Mouse (Mus musculus) embryonic facial prominence, embryonic 15.5 days (tissue): ENCODE measurements around the gene Apopt1. TPM values are rescaled to one million over a fixed set of nuclear protein-coding genes. Genes with fewer than 3 reads are reported as not detected.
A peak's percentile ranks its signal among the peaks of the same experiment; 100 is the strongest.

ENCODE experiments used
- ATAC-seq: fragments of 200-750 bp; cut with Nextera tagmentation; 2 replicates; pipeline ENCODE4 v1.8.0; 2017; ENCODE audit warnings: low read depth, moderate TSS enrichment; ENCODE audit not compliant: insufficient number of reproducible peaks, low FRiP score, low TSS enrichment
- H3K27ac ChIP-seq: fragments of 300-500 bp; sonication (generic); replicated peaks from 2 replicates; pipeline ENCODE4 v1.5.1; 2015; ENCODE audit warnings: mild to moderate bottlenecking, inconsistent platforms
- H3K27me3 ChIP-seq: fragments of 300-500 bp; sonication (generic); 2 replicates; pipeline ENCODE4 v1.6.1; 2015; ENCODE audit warnings: inconsistent platforms
- H3K36me3 ChIP-seq: fragments of 300-500 bp; sonication (generic); 2 replicates; pipeline ENCODE4 v1.6.1; 2015; ENCODE audit warnings: mild to moderate bottlenecking, inconsistent platforms
- H3K4me1 ChIP-seq: fragments of 300-500 bp; sonication (generic); 2 replicates; pipeline ENCODE4 v1.6.1; 2015; ENCODE audit warnings: inconsistent platforms
- H3K4me2 ChIP-seq: fragments of 300-500 bp; sonication (generic); replicated peaks from 2 replicates; pipeline ENCODE4 v1.6.1; 2015; ENCODE audit warnings: mild to moderate bottlenecking, inconsistent platforms
- H3K4me3 ChIP-seq: fragments of 300-500 bp; sonication (generic); replicated peaks from 2 replicates; pipeline ENCODE4 v1.5.1; 2015; ENCODE audit warnings: mild to moderate bottlenecking, inconsistent platforms
- H3K9ac ChIP-seq: fragments of 300-500 bp; sonication (generic); 2 replicates; pipeline ENCODE4 v1.6.1; 2015; ENCODE audit warnings: inconsistent platforms
- H3K9me3 ChIP-seq: fragments of 300-500 bp; sonication (generic); replicated peaks from 2 replicates; pipeline ENCODE4 v1.6.1; 2016; ENCODE audit warnings: inconsistent platforms
- WGBS: fragments of 180-500 bp; shearing (Covaris S2); methylation state at CpG from one replicate; pipeline ENCODE4 v1.1.7; 2015; 5-methylcytosine and 5-hydroxymethylcytosine counted together
- polyA plus RNA-seq: library from polyadenylated mRNA; unstranded; fragments of >200 nt; fragmentation: Nextera tagmentation; extraction: Ambion mirVana; gene quantifications from 2 replicates; pipeline ENCODE4 v1.2.1, GENCODE M21; 2015

Gene Apopt1
- polyA plus RNA-seq, 1 experiment from 2014 or later, result 55.7 TPM

DNA sequence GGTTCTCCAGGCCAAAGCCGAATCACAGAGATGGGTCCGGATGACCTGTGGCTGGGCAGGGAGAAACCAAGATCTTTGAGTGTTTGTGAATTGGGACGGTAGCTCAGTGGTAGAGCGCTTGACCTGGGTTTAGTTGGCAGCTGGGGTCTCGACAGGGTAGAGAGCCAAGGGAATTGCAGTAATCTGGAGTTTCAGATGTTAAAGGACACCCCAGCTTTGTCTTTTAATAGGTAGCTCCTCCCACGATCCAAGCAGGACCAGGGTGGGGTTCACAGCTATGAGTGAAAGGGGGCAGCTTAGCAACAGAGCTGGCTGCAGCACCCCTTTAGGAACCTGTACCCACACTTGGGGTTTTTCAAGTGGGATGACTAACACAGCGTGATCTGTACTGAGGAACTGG is 34.4 kb downstream of the Apopt1 start:
- ATAC-seq, result no peak
- no peaks in the 10 kb centered on the region for H3K36me3 ChIP-seq
- no peak overlapping the region for H3K27ac ChIP-seq
- H3K4me2 ChIP-seq, result no peak overlapping the region
- H3K4me1 ChIP-seq, result peaks cover 23% of the 10 kb centered on the region
- H3K4me3 ChIP-seq, result no peak overlapping the region
- H3K9me3 ChIP-seq, result no peaks in the 10 kb centered on the region
- no peak overlapping the region for H3K9ac ChIP-seq
- WGBS, result 86% methylated on average over 7 of the region's 7 CpGs
- no peaks in the 10 kb centered on the region for H3K27me3 ChIP-seq

DNA sequence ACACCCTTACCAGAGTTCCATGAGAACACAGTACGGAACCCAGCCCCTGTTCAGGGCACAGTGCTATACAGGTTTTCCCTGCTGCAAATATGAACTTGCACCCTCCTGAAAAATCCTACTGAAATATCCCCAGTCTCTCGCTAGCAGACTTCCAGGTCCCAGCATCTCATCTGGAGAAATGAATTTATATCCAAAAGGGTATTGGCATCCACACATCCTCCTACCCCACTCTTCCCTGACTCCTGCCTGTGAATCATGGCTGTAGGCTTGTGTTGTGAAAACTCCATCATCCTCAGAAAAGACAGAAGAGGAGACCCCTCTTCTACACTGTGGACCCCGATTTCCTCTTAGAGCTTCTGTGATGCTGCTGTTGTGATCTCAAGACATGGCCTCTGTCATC is 37.7 kb downstream of the Apopt1 start:
- ATAC-seq, result no peak
- no peaks in the 10 kb centered on the region for H3K36me3 ChIP-seq
- H3K9ac ChIP-seq, result no peak overlapping the region
- peaks cover 20% of the 10 kb centered on the region for H3K4me1 ChIP-seq
- H3K4me2 ChIP-seq, result no peak overlapping the region
- WGBS, result 93% methylated on average over 3 of the region's 3 CpGs
- H3K27me3 ChIP-seq, result no peaks in the 10 kb centered on the region
- no peaks in the 10 kb centered on the region for H3K9me3 ChIP-seq
- H3K4me3 ChIP-seq, result no peak overlapping the region
- H3K27ac ChIP-seq, result no peak overlapping the region

DNA sequence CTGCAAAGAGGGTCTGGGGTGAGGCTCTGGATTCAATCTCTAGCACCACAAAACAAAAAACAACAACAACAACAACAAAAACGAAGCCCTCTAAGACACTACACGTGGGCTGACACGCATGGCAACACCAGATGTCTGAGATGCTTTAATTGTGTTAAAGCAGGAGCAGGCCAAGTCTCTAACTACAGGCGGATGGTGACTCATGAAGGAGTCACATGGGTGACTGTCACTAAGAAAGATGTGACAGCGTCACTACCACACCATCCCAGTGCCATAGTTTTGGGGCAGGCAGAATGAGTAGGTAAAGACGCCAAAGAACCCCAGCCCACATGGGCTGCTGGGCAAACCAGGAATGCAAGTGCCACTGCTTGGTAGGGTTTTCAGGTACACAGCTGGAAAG is 39.4 kb downstream of the Apopt1 start:
- no peaks in the 10 kb centered on the region for H3K36me3 ChIP-seq
- H3K4me2 ChIP-seq, result no peak overlapping the region
- H3K27me3 ChIP-seq, result no peaks in the 10 kb centered on the region
- ATAC-seq, result no peak
- H3K9ac ChIP-seq, result no peak overlapping the region
- no peak overlapping the region for H3K4me3 ChIP-seq
- H3K27ac ChIP-seq, result no peak overlapping the region
- H3K4me1 ChIP-seq, result peaks cover 11% of the 10 kb centered on the region; the same call in 1 of the 2 replicates
- WGBS, result 77% methylated on average over 6 of the region's 6 CpGs
- no peaks in the 10 kb centered on the region for H3K9me3 ChIP-seq

DNA sequence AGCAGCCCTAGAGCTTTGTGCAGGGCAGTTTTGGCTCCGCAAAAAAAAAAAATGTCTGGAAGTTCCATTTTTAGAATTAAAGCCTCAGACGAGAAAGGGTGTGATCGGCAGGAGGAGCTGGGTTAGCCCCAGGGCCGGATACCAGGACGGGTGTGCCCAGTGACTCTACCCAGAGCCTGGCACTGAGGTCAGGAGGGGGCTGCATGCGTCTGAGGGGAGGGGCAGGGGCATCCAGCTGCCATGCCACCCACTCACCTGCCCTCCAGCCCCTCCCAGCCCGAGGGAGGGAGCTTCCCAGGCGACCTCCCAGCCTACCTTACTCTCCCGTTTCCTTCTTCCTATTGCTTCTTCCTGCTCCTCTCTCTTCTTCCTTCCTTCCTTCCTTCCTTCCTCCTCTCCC is 40.3 kb downstream of the Apopt1 start:
- H3K4me1 ChIP-seq, result peaks cover 20% of the 10 kb centered on the region
- H3K4me3 ChIP-seq, result no peak overlapping the region
- WGBS, result 45% methylated on average over 9 of the region's 9 CpGs
- H3K27ac ChIP-seq, result no peak overlapping the region
- no peak overlapping the region for H3K9ac ChIP-seq
- ATAC-seq, result no peak
- H3K4me2 ChIP-seq, result no peak overlapping the region
- no peaks in the 10 kb centered on the region for H3K9me3 ChIP-seq
- H3K36me3 ChIP-seq, result no peaks in the 10 kb centered on the region
- no peaks in the 10 kb centered on the region for H3K27me3 ChIP-seq

DNA sequence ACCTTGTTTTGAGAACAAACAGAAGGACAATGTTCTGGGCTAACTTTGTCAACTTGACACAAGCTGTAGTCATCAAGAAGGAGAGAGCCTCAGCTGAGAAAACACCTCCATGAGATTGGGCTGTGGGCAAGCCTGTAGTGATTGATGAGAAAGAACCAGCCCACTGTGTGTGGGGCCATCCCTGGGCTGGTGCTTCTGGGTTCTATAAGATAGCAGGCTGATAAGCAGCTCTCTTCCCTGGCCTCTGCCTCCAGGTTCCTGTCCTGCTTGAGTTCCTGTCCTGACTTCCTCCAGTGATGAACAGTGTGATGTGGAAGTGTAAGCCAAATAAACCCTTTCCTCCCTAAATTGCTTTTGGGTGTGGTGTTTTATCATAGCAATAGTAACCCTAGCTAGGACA is 41.6 kb downstream of the Apopt1 start:
- H3K4me1 ChIP-seq, result peaks cover 24% of the 10 kb centered on the region
- H3K9me3 ChIP-seq, result no peaks in the 10 kb centered on the region

DNA sequence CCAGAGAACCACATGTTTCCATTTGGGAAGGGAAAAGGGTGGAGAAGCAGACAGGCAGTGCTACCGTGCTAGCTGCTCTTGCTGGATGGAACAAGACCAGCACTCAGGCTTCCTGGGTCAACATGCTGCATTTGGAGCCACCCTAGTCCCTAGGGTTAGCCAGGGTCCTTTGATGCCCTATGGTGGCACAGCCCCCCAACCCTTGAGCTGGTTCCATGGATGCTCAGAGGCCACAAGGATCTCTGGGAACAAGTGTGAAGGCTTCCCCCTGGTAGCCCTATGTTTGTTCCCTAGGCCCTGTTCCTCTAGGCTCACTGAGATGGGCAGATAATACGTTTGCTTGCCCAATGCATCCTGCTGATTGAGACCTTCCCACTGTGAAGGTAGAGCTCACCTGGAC is 42.2 kb downstream of the Apopt1 start:
- peaks cover 27% of the 10 kb centered on the region for H3K4me1 ChIP-seq
- no peaks in the 10 kb centered on the region for H3K27me3 ChIP-seq
- 49% methylated on average over 2 of the region's 2 CpGs for WGBS
- no peaks in the 10 kb centered on the region for H3K9me3 ChIP-seq
- no peak overlapping the region for H3K27ac ChIP-seq
- no peaks in the 10 kb centered on the region for H3K36me3 ChIP-seq
- H3K9ac ChIP-seq, result no peak overlapping the region
- no peak for ATAC-seq
- H3K4me3 ChIP-seq, result no peak overlapping the region
- no peak overlapping the region for H3K4me2 ChIP-seq

More for the DNA sequence above, 41.6 kb downstream of the Apopt1 start:
- ATAC-seq, result no peak
- H3K4me3 ChIP-seq, result no peak overlapping the region
- H3K27me3 ChIP-seq, result no peaks in the 10 kb centered on the region
- H3K27ac ChIP-seq, result no peak overlapping the region
- no peak overlapping the region for H3K9ac ChIP-seq
- H3K36me3 ChIP-seq, result no peaks in the 10 kb centered on the region
- H3K4me2 ChIP-seq, result no peak overlapping the region

DNA sequence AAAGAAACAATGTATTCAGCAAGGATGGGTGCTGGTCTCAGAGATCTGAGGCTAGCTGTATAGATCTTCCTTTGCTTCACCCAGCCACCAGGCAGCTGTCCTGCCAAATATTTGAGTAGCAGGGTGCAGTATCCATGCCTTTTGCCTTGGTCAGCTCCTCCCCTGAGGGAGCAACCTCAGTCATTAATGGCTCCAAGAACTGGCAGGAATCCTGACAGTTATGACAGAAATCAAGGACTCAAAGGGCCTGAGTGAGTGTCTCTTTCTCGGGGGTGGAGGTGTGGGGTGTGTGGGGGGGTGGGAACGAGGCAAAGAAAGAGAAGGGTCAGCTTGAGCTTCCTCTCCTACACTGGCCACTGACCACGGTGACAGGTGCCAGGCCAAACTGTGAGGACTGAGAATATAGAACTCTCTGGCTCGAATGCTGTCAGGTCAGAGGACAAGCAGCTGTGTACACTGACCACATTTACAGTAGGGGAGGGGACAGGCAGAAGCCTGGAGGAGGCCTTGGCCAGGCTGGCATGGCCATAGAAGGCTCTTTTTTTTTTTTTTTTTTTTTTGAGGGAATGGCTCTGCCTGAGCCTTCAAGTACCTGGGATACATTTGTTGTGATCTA is 43.1 kb downstream of the Apopt1 start:
- no peak overlapping the region for H3K4me2 ChIP-seq
- no peaks in the 10 kb centered on the region for H3K36me3 ChIP-seq
- no peak for ATAC-seq
- no peaks in the 10 kb centered on the region for H3K27me3 ChIP-seq
- 60% methylated on average over 4 of the region's 4 CpGs for WGBS
- no peaks in the 10 kb centered on the region for H3K9me3 ChIP-seq
- H3K4me3 ChIP-seq, result no peak overlapping the region
- H3K9ac ChIP-seq, result no peak overlapping the region
- peaks cover 33% of the 10 kb centered on the region for H3K4me1 ChIP-seq
- no peak overlapping the region for H3K27ac ChIP-seq

DNA sequence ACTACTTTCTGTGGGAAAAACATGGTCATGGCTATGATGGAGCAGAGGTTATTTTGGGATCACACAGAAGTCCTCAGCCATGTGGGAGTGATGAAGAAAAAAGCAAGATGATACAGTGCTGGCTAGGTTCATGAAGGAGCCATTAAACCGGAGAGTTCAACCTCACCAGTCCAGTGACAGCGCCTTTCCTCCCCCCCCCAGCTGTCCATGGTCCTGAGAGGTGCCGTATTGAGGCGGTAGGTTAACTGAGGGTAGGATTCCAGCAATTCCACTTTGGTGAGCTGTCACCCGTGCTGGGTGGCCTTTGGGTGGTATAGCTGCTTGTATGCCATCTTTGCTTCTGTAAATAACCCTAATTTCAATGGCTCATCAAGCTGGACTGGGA is 43.6 kb downstream of the Apopt1 start:
- Histone ChIP-seq H3K27me3 (no peaks in the 10 kb centered on the region), H3K9ac (no peak overlapping the region), H3K27ac (no peak overlapping the region), H3K9me3 (no peaks in the 10 kb centered on the region), H3K4me2 (no peak overlapping the region), H3K36me3 (no peaks in the 10 kb centered on the region), H3K4me3 (no peak overlapping the region), H3K4me1 (peaks cover 34% of the 10 kb centered on the region)
- 30% methylated on average over 5 of the region's 5 CpGs for WGBS
- ATAC-seq, result no peak

DNA sequence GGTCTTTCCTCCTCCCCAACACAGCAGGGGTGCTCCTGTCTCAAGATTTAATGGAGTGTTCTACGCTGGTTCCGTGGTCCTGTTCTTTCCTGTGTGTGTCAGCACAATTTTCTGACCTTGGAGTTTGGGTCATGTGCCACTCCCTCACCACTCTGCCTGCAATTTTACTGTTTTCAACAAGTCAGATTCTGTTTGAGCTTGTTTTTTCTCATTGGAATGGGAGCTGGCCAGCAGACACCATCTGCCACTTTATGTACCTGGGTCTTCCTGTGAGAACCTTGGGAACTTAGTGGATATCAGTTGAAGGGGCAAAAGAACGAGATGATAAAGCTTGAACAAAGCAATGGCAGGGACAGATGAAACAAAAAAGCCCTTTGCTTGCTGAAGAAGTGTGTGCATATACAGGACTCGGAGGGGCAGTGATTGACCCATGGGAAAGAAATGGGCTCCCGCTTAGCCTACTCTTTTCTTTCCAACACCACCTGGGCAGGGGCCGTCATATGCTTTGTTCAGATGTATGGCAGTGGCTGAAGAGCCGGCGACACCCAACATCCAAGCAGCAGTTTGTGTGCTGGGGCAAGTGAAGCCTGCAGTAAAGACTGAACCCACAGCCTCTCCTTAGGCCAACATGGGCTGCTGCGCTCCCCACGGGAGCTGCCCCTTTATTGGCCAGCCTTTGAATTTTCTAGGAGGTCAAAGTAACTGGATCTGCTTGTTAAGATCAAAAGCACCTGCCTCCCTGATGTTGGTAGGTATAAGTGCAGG is 44.7 kb downstream of the Apopt1 start:
- peak overlapping the region; percentile 64 for H3K4me3 ChIP-seq
- H3K4me2 ChIP-seq, result peak overlapping the region; percentile 96
- peak overlapping the region; percentile 87 for H3K27ac ChIP-seq
- H3K36me3 ChIP-seq, result peaks cover 4% of the 10 kb centered on the region; the same call in 1 of the 2 replicates
- H3K9me3 ChIP-seq, result no peaks in the 10 kb centered on the region
- H3K4me1 ChIP-seq, result peaks cover 42% of the 10 kb centered on the region
- peak overlapping the region; percentile 97 for H3K9ac ChIP-seq
- no peak for ATAC-seq
- WGBS, result 48% methylated on average over 10 of the region's 10 CpGs
- H3K27me3 ChIP-seq, result no peaks in the 10 kb centered on the region

DNA sequence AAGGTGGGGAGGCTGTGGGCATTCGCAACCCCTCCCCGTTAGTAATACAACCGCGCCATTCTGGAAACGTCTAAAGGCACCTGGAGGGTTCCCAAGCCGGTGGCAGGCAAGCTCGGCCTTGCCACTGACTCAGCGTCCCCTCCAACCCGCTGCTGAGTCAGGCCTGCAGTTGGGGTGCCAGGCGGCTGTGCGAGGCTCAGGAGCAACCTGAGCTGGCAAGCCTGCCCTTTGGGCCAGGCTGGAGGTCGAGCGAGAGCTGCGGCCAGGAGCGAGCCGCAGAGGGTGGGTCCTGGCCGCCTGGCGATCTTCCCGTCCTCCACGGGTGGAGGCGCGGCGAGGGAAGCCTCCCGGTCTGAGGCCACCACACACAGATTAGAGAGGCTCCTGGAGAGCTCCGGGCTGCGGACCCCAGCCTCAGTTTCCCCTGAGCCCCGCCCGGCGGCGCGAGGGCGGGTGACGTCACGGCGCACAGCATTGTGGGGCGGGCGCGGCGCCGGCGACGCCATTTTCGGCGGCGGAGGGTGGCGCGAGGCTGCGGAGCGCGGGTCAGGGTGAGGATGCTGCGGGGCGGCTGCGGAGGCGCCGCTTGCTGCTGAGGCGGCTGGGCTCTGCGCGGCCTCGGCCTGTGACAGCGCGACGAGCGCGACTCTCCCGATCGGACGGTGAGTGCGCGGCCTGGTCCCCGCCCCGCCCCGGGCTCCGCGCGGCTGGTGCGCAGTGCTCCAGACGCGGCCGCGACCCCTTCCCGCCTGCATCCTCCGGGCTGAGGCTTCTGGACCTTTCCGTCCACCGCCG is 45.5 kb downstream of the Apopt1 start, which contains the start of gene Klc1:
Klc1 (plus strand) TSS at position 469 of the 795 bp plus-strand sequence.
- ATAC-seq, result peak; percentile 78
- no peaks in the 10 kb centered on the region for H3K9me3 ChIP-seq
- under 1% methylated on average over 85 of the region's 85 CpGs for whole genome bisulfite sequencing

More for the DNA sequence above, 45.5 kb downstream of the Apopt1 start, which contains the start of gene Klc1:
- Histone ChIP-seq H3K36me3 (peaks cover 12% of the 10 kb centered on the region; the same call in 1 of the 2 replicates), H3K4me3 (peak within 1 kb of the TSS; percentile 64), H3K27ac (peak within 1 kb of the TSS; percentile 87), H3K9ac (peak within 1 kb of the TSS; percentile 97), H3K4me2 (peak within 1 kb of the TSS; percentile 96), H3K27me3 (no peaks in the 10 kb centered on the region), H3K4me1 (peaks cover 36% of the 10 kb centered on the region)
